Mouse (Mus musculus): ENCODE data around the gene Eif4g2.

The Eif4g2 gene

GRCm38 (mm10) chr7:111069439-111070166 lies 13.2 kb downstream of the Eif4g2 start:
- no peak for DNase-seq

GRCm38 (mm10) chr7:111068181-111068580 lies 14.6 kb downstream of the Eif4g2 start:
- DNase-seq, result no peak

- DNase-seq, result no peak
These were observed 19.9 kb downstream of the Eif4g2 start for GRCm38 (mm10) chr7:111062971-111063370.

- no peak for DNase-seq
These were observed 23.3 kb downstream of the Eif4g2 start for GRCm38 (mm10) chr7:111059527-111059926.

GRCm38 (mm10) chr7:111055984-111056657 lies 26.7 kb downstream of the Eif4g2 start:
- no peak for DNase-seq

- no peak for DNase-seq
These were observed 27.6 kb downstream of the Eif4g2 start for GRCm38 (mm10) chr7:111055221-111055620.

- peak; percentile 66 for DNase-seq
These were observed 33.0 kb downstream of the Eif4g2 start for GRCm38 (mm10) chr7:111049652-111050421.

- no peak for DNase-seq
These were observed 33.9 kb downstream of the Eif4g2 start for GRCm38 (mm10) chr7:111048920-111049319.

GRCm38 (mm10) chr7:111029046-111029553 lies 53.7 kb downstream of the Eif4g2 start:
- DNase-seq, result peak; percentile 34

- DNase-seq, result peak; percentile 93
These were observed 54.4 kb downstream of the Eif4g2 start, which contains the start of gene Ctr9 for GRCm38 (mm10) chr7:111028281-111029045. TSS of gene Ctr9 (plus strand) at chr7:111028951.

GRCm38 (mm10) chr7:111024912-111025311 lies 57.9 kb downstream of the Eif4g2 start:
- DNase-seq, result no peak

GRCm38 (mm10) chr7:111024068-111024594 lies 58.7 kb downstream of the Eif4g2 start:
- peak; percentile 23 for DNase-seq

GRCm38 (mm10) chr7:111020814-111021213 lies 62.0 kb downstream of the Eif4g2 start:
- no peak for DNase-seq
